Comparison of ENCODE assay signal across 35 mouse cellular contexts in genomic region chr2:172971865-172972264, GRCm38 (mm10). TPM values are rescaled to one million over a fixed set of nuclear protein-coding genes. Genes with fewer than 3 reads are reported as not detected.
"Had no signal": no experiment of that assay in that cellular context is flagged by ENCODE, and none has a peak within 500 bp of the region (broad histone marks: within the 10 kb centered on the region; RNA-seq: fewer than 3 reads in every experiment).

No protein-coding gene starts in this region.

- H3K9ac ChIP-seq: limb, embryonic 12.5 days; limb, embryonic 13.5 days; limb, embryonic 15.5 days; liver, embryonic 12.5 days; liver, embryonic 13.5 days; liver, embryonic 14.5 days; liver, embryonic 15.5 days; liver, postnatal 0 days; lung, embryonic 14.5 days; lung, embryonic 15.5 days; midbrain, embryonic 12.5 days; midbrain, embryonic 13.5 days; midbrain, embryonic 15.5 days; neural tube, embryonic 12.5 days had no signal

- H3K4me2 ChIP-seq: limb, embryonic 12.5 days; limb, embryonic 13.5 days; limb, embryonic 15.5 days; liver, embryonic 11.5 days; liver, embryonic 12.5 days; liver, embryonic 13.5 days; liver, embryonic 15.5 days; lung, embryonic 14.5 days; lung, embryonic 15.5 days; midbrain, embryonic 11.5 days; midbrain, embryonic 12.5 days; midbrain, embryonic 13.5 days; midbrain, embryonic 15.5 days; neural tube, embryonic 12.5 days had no signal

- H3K27ac ChIP-seq: limb, embryonic 10.5 days; limb, embryonic 12.5 days; limb, embryonic 13.5 days; limb, embryonic 15.5 days; liver, embryonic 12.5 days; liver, embryonic 13.5 days; liver, embryonic 14.5 days; liver, embryonic 15.5 days; lung, embryonic 15.5 days; macrophage; midbrain, embryonic 10.5 days; midbrain, embryonic 12.5 days; midbrain, embryonic 13.5 days; midbrain, embryonic 15.5 days; neural tube, embryonic 12.5 days had no signal

- DNase-seq: left cerebral cortex, postnatal 4 days; liver; liver, embryonic 13.5 days; liver, postnatal 0 days; lung, adult 18-20 months; lung, adult 2 months; lung, embryonic 14.5 days; lung, postnatal 10 days; lung, postnatal 14 days; lung, postnatal 36 days; lung, postnatal 4 days; midbrain, embryonic 14.5 days had no signal

- H3K4me1 ChIP-seq: liver, embryonic 15.5 days had no signal

- H3K9me3 ChIP-seq: limb, embryonic 10.5 days; limb, embryonic 12.5 days; limb, embryonic 13.5 days; limb, embryonic 15.5 days; liver, embryonic 12.5 days; liver, embryonic 13.5 days; liver, embryonic 15.5 days; lung, embryonic 15.5 days; midbrain, embryonic 10.5 days; midbrain, embryonic 12.5 days; midbrain, embryonic 13.5 days; midbrain, embryonic 15.5 days; neural tube, embryonic 12.5 days had no signal

- H3K36me3 ChIP-seq: limb, embryonic 10.5 days; limb, embryonic 12.5 days; limb, embryonic 13.5 days; limb, embryonic 15.5 days; liver, embryonic 12.5 days; liver, embryonic 13.5 days; liver, embryonic 15.5 days; lung, embryonic 15.5 days; midbrain, embryonic 10.5 days; midbrain, embryonic 12.5 days; midbrain, embryonic 13.5 days; midbrain, embryonic 15.5 days; neural tube, embryonic 12.5 days had no signal

- H3K27me3 ChIP-seq: limb, embryonic 12.5 days; limb, embryonic 13.5 days; limb, embryonic 15.5 days; liver, embryonic 12.5 days; liver, embryonic 13.5 days; liver, embryonic 15.5 days; lung, embryonic 15.5 days; midbrain, embryonic 12.5 days; midbrain, embryonic 13.5 days; midbrain, embryonic 15.5 days; neural tube, embryonic 12.5 days had no signal

- H3K4me3 ChIP-seq: limb, embryonic 10.5 days; limb, embryonic 12.5 days; limb, embryonic 13.5 days; limb, embryonic 15.5 days; liver, embryonic 12.5 days; liver, embryonic 13.5 days; liver, embryonic 15.5 days; lung, embryonic 15.5 days; megakaryocyte, embryonic 14.5 days; midbrain, embryonic 10.5 days; midbrain, embryonic 12.5 days; midbrain, embryonic 13.5 days; midbrain, embryonic 15.5 days; myocyte; neural tube, embryonic 12.5 days had no signal

RNA-seq across cellular contexts. Expression of gene Spo11, which starts 5.6 kb away (rescaled TPM):
- total RNA-seq: megakaryocyte progenitor cell, adult 5-6 weeks had no signal
- polyA plus RNA-seq: liver, adult 2 months; liver, embryonic 11.5 days; liver, embryonic 15.5 days; liver, embryonic 16.5 days; lung, postnatal 0 days; macrophage; myocyte had no signal

RNA-seq across cellular contexts. Expression of gene Bmp7, which starts 31.7 kb away (rescaled TPM):
- total RNA-seq: megakaryocyte progenitor cell, adult 5-6 weeks; megakaryocyte-erythroid progenitor cell, adult 5-6 weeks had no signal
- polyA plus RNA-seq: myocyte had no signal
